Mouse (Mus musculus) heart, embryonic 11.5 days (tissue): Measurements from ENCODE around the gene Myl12a. TPM values are rescaled to one million over a fixed set of nuclear protein-coding genes. Genes with fewer than 3 reads are reported as not detected.

Experiments
- ATAC-seq: fragments of 200-750 bp; cut with Nextera tagmentation; replicated peaks from 2 replicates; pipeline ENCODE4 v1.8.0; 2017; ENCODE audit warnings: moderate library complexity; ENCODE audit not compliant: insufficient number of reproducible peaks, low FRiP score, low TSS enrichment
- H3K27ac ChIP-seq: fragments of 300-500 bp; sonication (generic); 2 replicates; pipeline ENCODE4 v1.5.1; 2014; ENCODE audit warnings: mild to moderate bottlenecking, low read depth, low read length
- H3K27me3 ChIP-seq: fragments of 300-500 bp; sonication (generic); 2 replicates; pipeline ENCODE4 v1.6.1; 2014; ENCODE audit warnings: mild to moderate bottlenecking, low read length, mixed read lengths; ENCODE audit not compliant: control insufficient read depth, insufficient read depth
- H3K36me3 ChIP-seq: fragments of 300-500 bp; sonication (generic); 2 replicates; pipeline ENCODE4 v1.6.1; 2014; ENCODE audit warnings: mild to moderate bottlenecking, low read length, moderate library complexity, mixed read lengths; ENCODE audit not compliant: control insufficient read depth, insufficient read depth
- H3K4me1 ChIP-seq: fragments of 300-500 bp; sonication (generic); 2 replicates; pipeline ENCODE4 v1.6.1; 2014; ENCODE audit warnings: low read length; ENCODE audit not compliant: control insufficient read depth, insufficient read depth
- H3K4me2 ChIP-seq: fragments of 300-500 bp; sonication (generic); 2 replicates; pipeline ENCODE4 v1.6.1; 2014; ENCODE audit warnings: mild to moderate bottlenecking, moderate library complexity
- H3K4me3 ChIP-seq: fragments of 300-500 bp; sonication (generic); 2 replicates; pipeline ENCODE4 v1.5.1; 2014; ENCODE audit warnings: low read depth, low read length
- H3K9ac ChIP-seq: fragments of 300-500 bp; sonication (generic); 2 replicates; pipeline ENCODE4 v1.6.1; 2014; ENCODE audit warnings: mild to moderate bottlenecking, low read depth, low read length, moderate library complexity
- H3K9me3 ChIP-seq: fragments of 300-500 bp; sonication (generic); replicated peaks from 2 replicates; pipeline ENCODE4 v1.6.1; 2016; ENCODE audit warnings: low read length; ENCODE audit not compliant: control insufficient read depth
- WGBS: fragments of 180-500 bp; shearing (Covaris S2); extraction: QIAGEN DNeasy Blood & Tissue Kit; methylation state at CpG from one replicate; pipeline ENCODE4 v1.1.7; 2014; ENCODE audit not compliant: insufficient replicate concordance; 5-methylcytosine and 5-hydroxymethylcytosine counted together
- polyA plus RNA-seq: library from polyadenylated mRNA; unstranded; fragments of >200 nt; fragmentation: Nextera tagmentation; extraction: Ambion mirVana; gene quantifications from 2 replicates; pipeline ENCODE4 v1.2.1, GENCODE M21; 2014

Gene Myl12a
- polyA plus RNA-seq, 1 experiment from 2014 or later: 878 TPM

- Histone ChIP-seq H3K4me2 (no peak overlapping the region), H3K27ac (peak overlapping the region; percentile 99; the same call in 1 of the 2 replicates), H3K4me1 (peaks cover 18% of the 10 kb centered on the region), H3K9ac (no peak overlapping the region), H3K4me3 (no peak overlapping the region), H3K36me3 (no peaks in the 10 kb centered on the region), H3K27me3 (no peaks in the 10 kb centered on the region), H3K9me3 (no peaks in the 10 kb centered on the region)
- WGBS: 94% methylated on average over 3 of the region's 3 CpGs
- ATAC-seq: no peak
These were observed 15.5 kb upstream of the Myl12a start for GRCm38 (mm10) chr17:71018151-71018550.

GRCm38 (mm10) chr17:71017457-71017998 is 14.8 kb upstream of the Myl12a start:
- Histone ChIP-seq H3K27ac (no peak overlapping the region), H3K27me3 (no peaks in the 10 kb centered on the region), H3K4me3 (no peak overlapping the region), H3K9ac (no peak overlapping the region), H3K36me3 (no peaks in the 10 kb centered on the region), H3K4me2 (no peak overlapping the region), H3K9me3 (no peaks in the 10 kb centered on the region), H3K4me1 (peaks cover 13% of the 10 kb centered on the region)
- 87% methylated on average over 4 of the region's 4 CpGs for WGBS
- no peak for ATAC-seq

- no peaks in the 10 kb centered on the region for H3K36me3 ChIP-seq
- H3K9me3 ChIP-seq: no peaks in the 10 kb centered on the region
- WGBS: 33% methylated on average over 5 of the region's 5 CpGs
- H3K4me3 ChIP-seq: no peak overlapping the region
- ATAC-seq: no peak
- H3K4me2 ChIP-seq: no peak overlapping the region
- 0 out of 2 replicates have a peak overlapping the region, but pooled peaks have one; percentile 10 for H3K9ac ChIP-seq
- H3K27ac ChIP-seq: peak overlapping the region; percentile 37
- H3K27me3 ChIP-seq: no peaks in the 10 kb centered on the region
- peaks cover 13% of the 10 kb centered on the region for H3K4me1 ChIP-seq
These were observed 12.2 kb upstream of the Myl12a start for GRCm38 (mm10) chr17:71014911-71015310.

- Histone ChIP-seq H3K9ac (no peak overlapping the region), H3K9me3 (no peaks in the 10 kb centered on the region), H3K4me2 (no peak overlapping the region), H3K4me1 (peaks cover 9% of the 10 kb centered on the region), H3K4me3 (no peak overlapping the region), H3K36me3 (no peaks in the 10 kb centered on the region), H3K27me3 (no peaks in the 10 kb centered on the region), H3K27ac (no peak overlapping the region)
- no peak for ATAC-seq
- WGBS: 83% methylated on average over 6 of the region's 6 CpGs
These were observed 10.4 kb upstream of the Myl12a start for GRCm38 (mm10) chr17:71013105-71013504.

- H3K27ac ChIP-seq: no peak overlapping the region
- peaks cover 8% of the 10 kb centered on the region for H3K4me1 ChIP-seq
- 81% methylated on average over 9 of the region's 9 CpGs for WGBS
- no peak overlapping the region for H3K4me2 ChIP-seq
- H3K36me3 ChIP-seq: no peaks in the 10 kb centered on the region
- H3K9ac ChIP-seq: no peak overlapping the region
- H3K9me3 ChIP-seq: no peaks in the 10 kb centered on the region
- H3K27me3 ChIP-seq: no peaks in the 10 kb centered on the region
- ATAC-seq: no peak
- H3K4me3 ChIP-seq: no peak overlapping the region
These were observed 9.4 kb upstream of the Myl12a start for GRCm38 (mm10) chr17:71011931-71012662.

- Histone ChIP-seq H3K27me3 (no peaks in the 10 kb centered on the region), H3K36me3 (no peaks in the 10 kb centered on the region), H3K9me3 (no peaks in the 10 kb centered on the region), H3K4me1 (peaks cover 8% of the 10 kb centered on the region), H3K27ac (no peak overlapping the region), H3K4me2 (no peak overlapping the region), H3K4me3 (no peak overlapping the region), H3K9ac (no peak overlapping the region)
- no peak for ATAC-seq
- 49% methylated on average over 7 of the region's 7 CpGs for WGBS
These were observed 8.1 kb upstream of the Myl12a start for GRCm38 (mm10) chr17:71010646-71011242.

- Histone ChIP-seq H3K27me3 (no peaks in the 10 kb centered on the region), H3K9me3 (no peaks in the 10 kb centered on the region; the same call in 1 of the 2 replicates), H3K4me3 (no peak overlapping the region), H3K4me2 (no peak overlapping the region), H3K36me3 (no peaks in the 10 kb centered on the region), H3K27ac (no peak overlapping the region), H3K4me1 (peaks cover 5% of the 10 kb centered on the region), H3K9ac (no peak overlapping the region)
- no peak for ATAC-seq
- WGBS: 63% methylated on average over 1 of the region's 1 CpGs
These were observed 7.1 kb upstream of the Myl12a start for GRCm38 (mm10) chr17:71009751-71010150.

- ATAC-seq: no peak
- Histone ChIP-seq H3K9me3 (no peaks in the 10 kb centered on the region; the same call in 1 of the 2 replicates), H3K9ac (no peak overlapping the region), H3K27me3 (no peaks in the 10 kb centered on the region), H3K36me3 (no peaks in the 10 kb centered on the region), H3K27ac (no peak overlapping the region), H3K4me2 (no peak overlapping the region), H3K4me3 (no peak overlapping the region), H3K4me1 (peaks cover 1% of the 10 kb centered on the region)
- WGBS: 81% methylated on average over 3 of the region's 3 CpGs
These were observed 6.0 kb upstream of the Myl12a start for GRCm38 (mm10) chr17:71008676-71009075.
